Mouse (Mus musculus) cerebellum, postnatal 25 days (tissue): ENCODE data around the gene Tenm3.
A peak's percentile ranks its signal among the peaks of the same experiment; 100 is the strongest.

ENCODE experiments used
- DNase-seq, 2 experiments: peaks; one replicate each; pipeline ENCODE4 v3.0.0; 2021; ENCODE audit warnings: mixed read lengths in 2 of 2

Gene Tenm3

DNA sequence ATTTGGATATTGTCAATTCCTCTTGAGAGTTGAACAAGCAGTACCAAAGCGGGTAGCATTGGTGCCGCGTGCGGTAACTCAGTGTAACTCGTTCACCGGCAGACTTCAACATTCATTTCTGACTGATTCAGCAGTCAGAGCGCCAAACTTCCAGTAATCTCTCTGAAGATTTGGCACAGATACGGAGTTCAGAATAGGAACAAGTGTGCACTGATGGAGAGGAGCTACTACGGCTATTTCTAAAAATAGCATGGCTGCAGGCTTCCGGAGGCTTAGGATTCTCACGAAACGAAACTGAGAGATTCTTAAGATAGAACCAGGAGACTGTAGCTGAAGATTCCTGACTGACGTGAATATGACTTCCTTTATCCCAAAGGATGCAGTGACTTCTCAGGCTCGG is 332.6 kb downstream of the Tenm3 start:
- DNase-seq: peak; percentile 15 to 26

GRCm38 (mm10) chr8:48508641-48509599 is 334.8 kb downstream of the Tenm3 start:
- peak; percentile 28 to 32 for DNase-seq

DNA sequence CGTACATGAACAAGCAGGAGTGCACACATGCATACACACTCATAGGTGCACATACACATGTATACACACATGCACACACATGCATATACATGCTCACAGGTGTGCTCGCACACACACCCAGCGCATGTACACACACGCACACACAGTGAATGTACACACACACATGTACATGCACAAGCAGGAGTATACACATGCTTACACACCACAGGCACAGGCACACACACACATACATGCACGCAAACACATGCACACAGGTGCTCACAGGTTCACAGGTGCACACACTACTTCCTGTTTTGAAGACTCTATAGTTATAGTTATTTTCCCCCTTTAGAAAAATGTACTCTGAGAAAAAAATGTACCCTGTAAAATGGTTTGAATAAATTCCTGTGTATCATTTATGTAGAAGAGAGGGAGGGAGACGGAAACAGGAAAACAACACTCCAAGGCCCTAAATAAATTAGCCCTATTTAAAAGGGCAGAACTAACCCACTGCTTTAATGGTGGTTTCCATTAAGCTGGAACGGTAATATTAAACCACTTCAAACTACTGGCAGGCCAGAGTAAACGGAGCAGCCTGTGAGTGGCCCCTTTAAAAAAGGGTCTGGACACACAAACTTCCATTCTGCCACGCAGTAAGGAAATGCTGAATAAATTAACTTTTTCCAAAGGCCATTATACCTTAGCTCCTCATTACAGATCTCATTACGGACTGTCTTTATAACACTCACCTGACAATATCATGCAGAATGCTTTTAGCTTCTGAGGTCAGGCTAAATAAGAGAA is 335.8 kb downstream of the Tenm3 start:
- no peak for DNase-seq

- DNase-seq: no peak
Measured at GRCm38 (mm10) chr8:48492491-48492890, 351.3 kb downstream of the Tenm3 start.

- no peak for DNase-seq
Measured at GRCm38 (mm10) chr8:48490635-48491165, 353.1 kb downstream of the Tenm3 start.

DNA sequence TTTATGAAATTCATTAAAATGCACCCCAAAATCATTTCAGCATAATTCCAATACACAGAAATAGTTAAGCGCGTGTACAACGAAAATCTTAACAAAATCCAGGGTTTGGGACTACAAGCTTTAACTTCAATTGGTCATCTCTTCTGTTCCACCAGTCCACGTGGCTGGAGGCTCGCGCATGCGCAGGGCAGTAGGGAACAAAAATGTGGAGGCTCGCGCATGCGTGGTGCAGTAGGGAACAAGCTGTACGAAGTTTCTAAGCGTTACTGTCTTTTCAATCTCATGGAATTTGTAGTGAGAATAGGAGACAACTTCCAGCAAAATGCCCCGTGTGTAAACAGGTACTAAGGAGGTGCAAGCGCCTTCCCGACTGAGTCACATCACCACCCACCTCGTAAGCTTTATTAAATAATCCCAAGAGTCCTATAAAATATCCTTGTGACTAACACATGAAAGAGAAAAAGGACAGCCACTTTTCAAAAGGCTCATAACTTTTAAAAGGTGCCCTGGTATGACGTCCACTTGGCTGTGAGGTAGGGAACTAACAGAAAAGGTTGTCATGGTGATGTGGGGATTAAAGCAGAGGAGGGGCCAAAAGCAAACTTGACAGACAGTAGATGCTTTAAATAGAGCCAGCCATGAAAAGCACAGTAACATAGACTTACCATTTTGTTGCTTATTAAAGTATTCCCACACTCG is 353.7 kb downstream of the Tenm3 start:
- DNase-seq: no peak

GRCm38 (mm10) chr8:48489417-48489816 is 354.3 kb downstream of the Tenm3 start:
- no peak for DNase-seq

DNA sequence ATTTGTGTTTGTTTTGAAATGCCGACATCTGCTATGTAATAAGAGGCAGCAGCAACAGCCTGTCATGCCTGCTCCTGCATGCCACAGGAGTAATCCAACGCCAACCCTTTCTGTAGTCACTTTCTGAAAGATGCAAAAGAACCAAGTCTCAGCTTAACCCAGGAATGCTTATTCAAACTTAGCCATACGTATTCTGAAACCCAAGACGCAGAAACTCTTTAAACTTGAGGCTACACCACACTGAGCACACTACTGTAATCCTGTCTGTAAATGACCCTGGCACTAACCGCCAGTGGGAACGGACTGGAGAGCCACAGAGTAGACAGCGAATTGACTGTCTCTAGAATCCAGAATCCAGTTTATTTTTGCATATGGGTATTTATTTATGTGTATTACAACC is 354.9 kb downstream of the Tenm3 start:
- DNase-seq: no peak

DNA sequence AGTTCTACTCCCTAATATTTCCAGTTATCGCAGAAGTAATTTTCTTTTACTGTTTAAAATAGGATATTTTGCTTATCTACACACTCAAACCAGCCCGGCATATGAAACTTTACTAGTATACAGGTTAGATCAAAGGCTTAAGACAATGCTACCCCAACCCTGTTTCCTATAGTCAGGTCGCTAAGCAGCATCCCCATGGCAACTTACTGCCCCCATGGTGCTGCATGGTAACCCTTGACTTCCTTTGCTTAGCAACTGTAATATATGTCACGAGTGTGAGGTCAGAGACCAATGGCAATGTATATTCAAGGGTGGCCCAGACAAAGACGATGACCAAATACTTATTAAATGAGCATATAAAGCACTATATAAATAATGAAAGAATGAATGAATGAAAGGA is 359.6 kb downstream of the Tenm3 start:
- no peak for DNase-seq

DNA sequence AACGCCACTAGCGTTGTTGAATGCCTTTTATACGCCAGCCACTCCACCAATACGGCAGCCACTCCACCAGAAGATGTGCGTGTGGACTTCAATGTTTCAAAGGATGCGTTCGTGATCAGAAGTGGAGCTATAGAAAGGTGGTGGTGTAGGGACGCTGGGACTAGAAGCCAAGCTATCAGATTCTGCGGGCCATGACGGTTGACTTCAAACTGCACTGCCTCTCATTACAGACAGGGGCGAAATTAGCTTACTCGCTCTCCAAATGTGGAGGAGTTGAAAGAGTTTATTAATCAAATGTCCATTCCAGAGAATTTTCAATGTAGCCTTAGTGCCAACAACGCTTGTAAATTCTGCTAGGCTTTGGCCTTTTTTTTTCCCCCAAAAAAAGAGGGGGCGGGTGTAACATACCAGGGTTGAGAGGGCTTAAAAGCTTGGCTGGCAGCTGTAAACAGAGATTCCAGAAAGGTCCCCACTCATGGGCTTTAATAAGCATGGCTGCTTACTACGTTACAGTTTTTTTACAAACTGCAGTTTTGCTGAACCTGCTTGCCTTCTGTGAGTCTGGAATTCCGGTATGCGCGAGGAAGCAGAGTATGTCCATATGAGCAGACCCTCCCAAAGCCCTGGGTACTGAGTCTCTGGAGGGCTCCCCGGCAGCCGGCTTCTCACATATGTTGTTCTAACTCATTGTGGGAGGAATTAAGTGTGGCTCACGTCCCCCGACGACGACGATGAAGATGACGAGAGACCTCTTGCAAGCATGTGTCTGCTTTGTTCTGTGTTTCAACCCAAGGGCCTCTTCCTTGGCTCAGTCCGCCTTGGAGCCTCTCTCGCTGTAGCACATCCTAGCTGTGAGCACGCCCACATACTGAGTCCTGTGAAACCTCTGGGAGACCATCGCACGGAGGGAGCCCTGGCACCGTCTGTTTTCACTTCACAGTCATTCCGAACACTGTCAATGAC is 361.8 kb downstream of the Tenm3 start:
- no peak for DNase-seq

GRCm38 (mm10) chr8:48477371-48477935 is 366.3 kb downstream of the Tenm3 start:
- no peak for DNase-seq

- DNase-seq: no peak
Measured at GRCm38 (mm10) chr8:48476896-48477295, 366.9 kb downstream of the Tenm3 start.

DNA sequence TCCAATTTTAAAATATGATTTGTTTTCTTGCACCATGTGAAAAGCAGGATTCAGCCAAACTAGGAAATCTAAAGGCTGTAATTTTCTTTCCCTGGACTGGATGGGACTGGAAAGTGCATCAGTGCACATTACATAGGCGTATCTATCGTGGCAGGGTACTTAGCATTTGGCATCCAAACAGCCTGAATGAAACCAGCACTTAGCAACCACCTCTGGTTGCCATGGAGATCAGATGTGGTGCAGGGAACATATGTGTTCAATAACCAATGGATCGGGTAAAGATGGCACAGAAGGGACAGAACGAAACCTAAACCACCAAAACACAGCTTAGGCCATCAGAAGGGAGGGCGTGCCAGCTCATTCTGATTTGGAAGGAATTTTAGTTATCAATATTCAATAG is 376.1 kb downstream of the Tenm3 start:
- DNase-seq: no peak

GRCm38 (mm10) chr8:48458373-48458772 is 385.4 kb downstream of the Tenm3 start:
- DNase-seq: no peak

- DNase-seq: no peak
Measured at GRCm38 (mm10) chr8:48456328-48457124, 387.2 kb downstream of the Tenm3 start.

DNA sequence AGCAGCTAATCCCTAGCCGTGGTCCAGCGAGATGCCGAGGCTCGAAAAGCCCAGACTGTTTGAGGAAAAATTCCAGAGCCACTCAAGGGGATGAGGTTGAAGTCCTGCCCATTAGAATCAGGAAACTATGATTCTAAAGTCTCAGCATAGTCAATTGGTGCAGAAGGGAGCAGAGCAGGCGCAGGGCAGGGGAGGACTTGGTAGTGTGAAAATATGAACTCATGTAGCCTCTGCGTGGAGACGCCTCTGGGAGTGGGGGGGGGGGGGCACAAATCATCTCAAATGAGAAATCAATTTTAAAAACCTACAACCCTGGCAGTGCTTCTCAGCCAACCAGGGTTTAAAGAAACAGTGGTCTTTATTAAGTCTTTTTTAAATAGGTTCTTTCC is 392.5 kb downstream of the Tenm3 start:
- DNase-seq: no peak

DNA sequence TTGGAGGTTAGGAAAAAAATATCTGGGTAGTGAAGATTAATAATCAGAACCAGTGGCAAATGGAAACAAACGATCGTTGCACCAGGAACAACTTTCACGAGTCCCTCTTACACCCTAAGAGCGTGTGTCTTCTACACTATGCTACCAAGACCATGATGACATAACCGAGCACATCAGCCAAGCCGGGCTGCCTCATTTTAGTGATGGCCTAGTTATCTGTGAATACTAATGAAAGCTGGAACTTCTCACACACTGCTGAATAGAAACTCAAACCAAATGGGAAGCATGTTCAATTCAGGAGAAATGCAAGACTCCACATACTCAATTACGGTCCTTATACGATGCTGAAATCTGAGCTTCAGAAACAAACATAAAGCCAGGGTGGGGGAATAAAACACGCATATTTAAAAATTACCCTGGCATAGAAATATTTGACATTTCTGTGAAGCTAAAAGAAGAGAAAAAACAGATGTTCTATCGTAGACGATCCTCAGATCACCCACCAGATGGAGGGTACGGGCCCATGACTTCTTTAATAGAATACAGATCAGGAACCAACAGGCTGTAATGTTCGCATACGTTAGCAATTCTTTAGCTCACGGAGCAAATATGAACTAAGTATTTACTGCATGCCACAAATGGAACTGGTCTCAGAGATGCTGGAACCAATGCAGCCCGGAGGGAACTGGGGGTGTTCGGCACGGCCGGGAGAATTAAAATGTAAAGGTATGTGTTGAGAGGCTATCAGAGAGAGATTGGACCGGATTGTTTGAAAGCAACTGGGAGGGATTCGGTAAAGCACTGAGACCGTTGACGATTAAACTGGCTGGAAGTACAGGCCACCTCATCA is 393.1 kb downstream of the Tenm3 start:
- DNase-seq: no peak

- no peak for DNase-seq
Measured at GRCm38 (mm10) chr8:48449625-48450024, 394.1 kb downstream of the Tenm3 start.

- no peak for DNase-seq
Measured at GRCm38 (mm10) chr8:48445690-48446089, 398.1 kb downstream of the Tenm3 start.

GRCm38 (mm10) chr8:48439491-48439890 is 404.3 kb downstream of the Tenm3 start:
- DNase-seq: no peak
